Mouse (Mus musculus) cortical plate, adult 2 months (tissue): ENCODE data around the gene Mapt.
A peak's percentile ranks its signal among the peaks of the same experiment; 100 is the strongest.

Experiments used
- CTCF ChIP-seq: fragments of 200-500 bp; IDR thresholded peaks from 2 replicates; pipeline ENCODE4 v1.5.1; 2011; ENCODE audit warnings: mild to moderate bottlenecking, control low read depth, low read length; ENCODE audit not compliant: insufficient read depth; ENCODE audit errors: extremely low read depth
- POLR2A ChIP-seq: fragments of 200-500 bp; IDR thresholded peaks from 2 replicates; pipeline ENCODE4 v1.6.1; 2011; ENCODE audit warnings: mild to moderate bottlenecking, low read length, control low read depth; ENCODE audit not compliant: insufficient read depth; ENCODE audit errors: extremely low read depth

- TF ChIP-seq CTCF: peak; percentile 35; the same call in 1 of the 2 replicates
- no peak for TF ChIP-seq POLR2A
Observed at GRCm38 (mm10) chr11:104311643-104312042, 80.5 kb downstream of the Mapt start.
